Mouse (Mus musculus) monocyte, adult 2 months (primary cell): ENCODE results near the gene Ppp2r5c.

Experiments
- DNase-seq, 2 experiments: peaks; one replicate each; pipeline ENCODE4 v3.0.0; 2022; ENCODE audit warnings: low spot score in 2 of 2, low read depth in 1 of 2

Gene Ppp2r5c

DNA sequence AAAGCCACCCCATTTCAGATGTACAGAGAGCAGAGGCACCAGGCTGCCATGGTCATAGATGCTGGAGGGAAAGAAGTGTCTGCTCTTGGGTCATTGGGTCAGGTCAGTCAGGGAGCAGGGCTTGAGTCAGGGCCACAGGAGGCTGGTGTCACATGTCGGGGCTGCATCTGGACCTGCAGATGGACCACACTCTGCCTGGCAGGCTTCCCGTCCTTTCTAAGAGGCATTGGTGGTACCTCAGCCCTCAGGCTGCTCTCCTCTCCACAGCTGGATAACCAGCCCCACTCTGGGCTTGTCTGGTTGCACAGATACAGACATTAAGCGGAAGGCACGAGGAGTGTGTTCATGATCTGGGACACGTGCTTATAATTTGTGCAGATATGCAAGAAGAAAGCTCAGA lies 61.8 kb downstream of the Ppp2r5c start:
- DNase-seq, result no peak

- no peak for DNase-seq
These were observed 63.4 kb downstream of the Ppp2r5c start for GRCm38 (mm10) chr12:110510171-110510871.

DNA sequence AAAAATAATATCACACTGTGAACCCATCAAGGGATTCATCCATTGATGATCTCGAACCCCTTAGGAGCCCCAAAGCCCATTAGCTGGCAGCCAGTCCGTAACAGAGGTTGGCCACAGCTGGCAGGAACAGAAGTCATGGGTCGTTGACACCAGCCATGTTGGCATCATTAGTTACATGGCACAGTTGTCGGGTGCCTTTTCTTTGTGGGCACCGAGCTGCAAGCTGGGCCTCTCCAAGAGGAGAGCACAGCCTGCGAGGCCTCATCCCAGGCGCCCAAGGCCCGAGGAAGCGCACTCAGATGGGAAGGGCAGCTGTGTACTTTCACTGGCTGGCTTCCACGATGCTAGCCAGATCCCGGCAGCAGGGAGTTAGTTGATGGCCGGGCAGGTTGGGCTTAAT lies 64.3 kb downstream of the Ppp2r5c start:
- no peak for DNase-seq

GRCm38 (mm10) chr12:110511856-110512433 lies 65.0 kb downstream of the Ppp2r5c start:
- no peak for DNase-seq

DNA sequence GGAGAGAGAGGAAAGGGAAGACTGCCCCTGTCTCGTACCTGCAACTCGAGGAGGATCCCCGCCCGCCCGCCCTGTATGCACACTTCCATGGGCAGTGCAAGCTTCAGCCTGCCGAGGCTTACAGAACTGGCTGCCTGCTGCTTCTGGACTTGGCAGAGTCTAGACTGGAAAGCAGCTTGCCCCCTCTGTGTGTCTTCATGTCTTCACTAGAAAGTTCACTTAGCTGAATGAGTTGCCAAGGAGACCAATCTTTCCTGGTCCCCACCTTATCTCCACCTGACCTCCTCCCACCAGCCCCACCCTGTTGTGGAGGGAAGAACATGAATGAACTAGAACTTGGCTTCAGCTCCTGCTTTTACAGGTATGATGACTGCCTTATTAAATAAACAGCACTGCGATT lies 66.0 kb downstream of the Ppp2r5c start:
- DNase-seq, result no peak

- no peak for DNase-seq
These were observed 68.8 kb downstream of the Ppp2r5c start for GRCm38 (mm10) chr12:110515676-110516075.

- no peak for DNase-seq
These were observed 73.5 kb downstream of the Ppp2r5c start for GRCm38 (mm10) chr12:110520236-110520987.

- DNase-seq, result no peak
These were observed 76.6 kb downstream of the Ppp2r5c start for GRCm38 (mm10) chr12:110523526-110523925.

GRCm38 (mm10) chr12:110532711-110533110 lies 85.8 kb downstream of the Ppp2r5c start:
- DNase-seq, result no peak

GRCm38 (mm10) chr12:110533151-110533550 lies 86.2 kb downstream of the Ppp2r5c start:
- no peak for DNase-seq

DNA sequence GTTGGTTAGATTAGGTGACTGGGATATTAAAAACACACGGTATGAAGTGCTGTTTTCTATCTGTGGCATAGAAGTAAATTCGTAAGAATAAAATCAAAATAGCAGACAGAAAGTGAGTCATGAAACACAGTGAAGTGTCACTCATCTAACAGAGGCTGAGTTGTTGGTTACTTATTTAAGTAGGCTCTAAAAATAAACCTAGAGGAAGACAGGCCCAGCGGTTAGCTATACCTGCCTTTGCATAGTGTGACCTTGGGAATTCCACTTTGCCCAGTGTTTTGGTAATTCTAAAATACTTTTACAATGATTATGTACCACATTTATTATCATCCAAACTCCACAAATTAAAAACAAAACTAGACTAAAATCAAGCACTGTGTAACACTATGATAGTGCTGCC lies 86.9 kb downstream of the Ppp2r5c start:
- no peak for DNase-seq

DNA sequence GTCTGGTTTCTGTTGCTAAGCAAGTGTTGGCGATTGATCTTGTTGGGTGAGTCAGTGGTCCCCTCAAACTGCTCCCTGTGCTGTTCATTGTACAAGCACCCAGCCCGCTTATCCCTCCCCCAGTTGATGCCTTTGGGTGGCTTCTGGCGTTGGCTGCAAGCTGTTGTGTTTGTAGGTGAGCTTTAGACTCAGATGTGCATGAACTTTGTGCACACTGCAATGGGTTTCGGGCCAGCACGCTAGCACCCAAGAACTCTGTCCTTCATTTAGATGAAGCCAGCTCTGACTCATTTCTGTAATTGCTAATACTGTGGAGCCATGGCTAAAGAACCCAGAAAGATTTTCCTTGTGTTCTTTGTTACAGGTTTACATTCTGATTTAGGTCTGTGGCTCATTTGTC lies 88.4 kb downstream of the Ppp2r5c start:
- no peak for DNase-seq

DNA sequence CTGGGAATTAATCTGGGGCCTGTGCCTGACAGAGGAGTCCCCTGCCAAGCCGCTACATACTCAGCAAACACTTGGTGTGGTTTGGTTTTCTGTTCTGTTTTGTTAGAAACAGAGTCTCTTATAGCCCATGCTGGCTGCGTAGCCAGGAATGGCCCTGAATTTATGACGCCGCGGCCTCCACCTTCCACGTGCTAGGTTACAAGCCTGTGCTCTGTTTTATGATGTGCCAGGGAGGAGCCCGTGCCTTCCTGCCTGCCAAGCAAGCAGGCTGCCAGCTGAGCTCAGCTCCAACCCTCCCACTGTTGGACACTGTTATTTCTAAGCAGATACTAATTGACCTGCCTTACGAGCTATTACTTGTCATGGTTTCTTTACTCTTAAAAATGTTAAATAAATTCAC lies 90.8 kb downstream of the Ppp2r5c start:
- DNase-seq, result no peak

DNA sequence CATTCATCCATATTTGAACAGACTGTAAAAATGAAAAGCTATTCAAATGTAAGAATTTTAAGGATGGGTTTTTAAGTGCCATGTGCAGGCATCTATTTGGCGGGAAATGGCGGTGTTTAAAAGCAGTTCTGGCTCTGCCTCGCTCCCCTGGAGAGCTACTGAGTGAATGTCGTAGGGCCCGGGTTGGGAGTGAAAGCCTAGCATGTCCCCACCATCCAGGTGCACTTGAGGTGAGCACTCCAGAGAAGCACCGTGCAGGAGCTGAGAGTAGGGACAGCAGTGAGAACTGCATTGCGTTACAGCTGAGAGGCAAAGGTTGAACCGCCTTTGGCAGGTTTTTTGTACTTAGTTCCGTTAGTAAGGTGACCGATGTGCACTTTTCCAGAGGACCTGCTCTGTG lies 92.4 kb downstream of the Ppp2r5c start:
- DNase-seq, result no peak

DNA sequence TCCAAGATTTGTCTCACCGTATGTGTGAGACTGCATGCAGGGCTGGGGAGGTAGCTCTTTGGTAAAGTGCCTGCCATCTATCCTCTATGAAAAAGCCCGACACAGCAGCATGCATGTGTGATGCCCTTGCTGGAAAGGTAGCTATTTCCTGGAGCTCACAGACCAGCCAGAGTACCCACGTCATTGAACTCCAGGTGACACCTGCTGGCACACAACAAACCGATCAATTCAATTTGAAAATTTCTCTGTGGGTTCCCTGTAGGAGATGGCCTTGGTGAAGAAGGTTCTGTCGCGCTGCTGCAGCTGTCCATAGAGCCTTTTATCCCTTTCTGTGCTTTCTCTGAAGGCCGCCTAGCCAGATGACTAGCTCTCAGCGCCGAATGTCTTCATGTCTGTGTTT lies 92.9 kb downstream of the Ppp2r5c start:
- DNase-seq, result no peak

GRCm38 (mm10) chr12:110540273-110540672 lies 93.4 kb downstream of the Ppp2r5c start:
- DNase-seq, result no peak

- DNase-seq, result no peak
These were observed 94.1 kb downstream of the Ppp2r5c start for GRCm38 (mm10) chr12:110541001-110541400.

GRCm38 (mm10) chr12:110541528-110541927 lies 94.6 kb downstream of the Ppp2r5c start:
- DNase-seq, result no peak

- DNase-seq, result no peak
These were observed 98.3 kb downstream of the Ppp2r5c start for GRCm38 (mm10) chr12:110545040-110545701.

DNA sequence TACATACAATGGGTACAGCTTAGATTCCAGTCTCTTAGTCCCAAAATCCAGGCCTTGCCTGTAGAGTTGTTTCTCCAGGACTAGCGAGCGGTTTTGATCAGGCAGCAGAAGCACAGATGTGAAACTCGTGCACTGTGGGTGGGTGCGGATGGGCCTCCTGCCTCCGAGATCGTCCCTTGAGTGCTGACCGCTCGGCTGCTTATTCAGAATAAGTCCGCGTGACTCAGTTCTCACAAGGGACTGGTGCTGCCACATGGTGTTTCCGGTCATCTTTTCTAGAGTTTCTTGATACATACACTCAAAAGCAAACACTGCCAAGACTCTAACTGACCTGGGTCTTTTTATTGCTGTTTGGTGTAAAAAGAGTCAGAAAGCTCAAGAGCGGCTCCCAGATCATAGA lies 100.7 kb downstream of the Ppp2r5c start:
- DNase-seq, result no peak

DNA sequence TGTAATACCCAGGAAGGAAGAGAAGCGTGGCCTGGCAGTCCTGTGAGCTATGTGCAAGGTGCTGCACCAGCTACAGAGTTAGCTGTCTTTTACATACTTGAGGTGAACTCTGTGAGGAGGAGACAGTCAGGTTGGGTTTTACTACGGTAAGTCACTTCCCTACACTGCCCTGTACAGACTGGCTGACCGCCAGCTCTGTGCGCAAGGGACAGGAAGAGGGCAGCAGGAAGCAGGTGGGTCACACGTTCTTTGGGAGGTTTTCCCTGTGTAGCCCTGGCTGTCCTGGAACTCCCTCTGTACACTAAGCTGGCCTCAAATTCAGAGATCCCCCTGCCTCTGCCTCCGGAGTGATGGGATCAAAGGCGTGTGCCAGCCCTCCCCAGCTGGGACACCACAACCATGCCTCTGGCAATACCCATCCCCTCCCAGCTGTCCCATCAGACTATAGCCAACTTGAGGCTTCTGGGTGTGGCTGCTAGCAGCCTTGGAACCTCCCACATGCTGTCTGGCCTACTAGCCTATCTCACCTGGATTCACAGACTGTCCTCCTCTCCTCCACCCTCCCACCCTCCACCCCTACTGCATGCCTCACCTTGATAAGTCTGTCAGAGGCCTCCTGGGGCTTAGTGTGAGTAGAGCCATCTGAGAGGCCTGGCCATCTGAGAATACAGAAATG lies 102.7 kb downstream of the Ppp2r5c start:
- DNase-seq, result no peak
